Mouse (Mus musculus): ENCODE measurements around the gene Bmyc. TPM values are rescaled to one million over a fixed set of nuclear protein-coding genes. Genes with fewer than 3 reads are reported as not detected.
"Not testable (repeated sequence)": the region's sequence is repeated elsewhere in the genome, so short reads cannot be mapped to it uniquely, and the experiment has no call there.

Gene Bmyc
- total RNA-seq, 2 experiments from 2014 or later, result 13.7 to 17.1 TPM

GRCm38 (mm10) chr2:25733199-25733930 is 26.8 kb downstream of the Bmyc start:
- DNase-seq, result no peak

- DNase-seq, result not testable (repeated sequence)
These were observed 30.2 kb downstream of the Bmyc start, which contains the start of gene Obp2b for GRCm38 (mm10) chr2:25736709-25737108. TSS of gene Obp2b (plus strand) at chr2:25737009.

- no peak for DNase-seq
These were observed 35.1 kb downstream of the Bmyc start for GRCm38 (mm10) chr2:25741671-25742070.

- DNase-seq, result no peak
These were observed 47.7 kb downstream of the Bmyc start for GRCm38 (mm10) chr2:25754201-25754600.

Other genes starting within 250 kb of the Bmyc start
- gene Clic3, start 249.9 kb upstream of the Bmyc start, total RNA-seq (2021), result 1 to 10 TPM; 2.8 to 4.1 TPM
- gene Paxx, start 245.6 kb upstream of the Bmyc start, total RNA-seq (2021), result 10 to 100 TPM; 30.5 to 32.8 TPM
- 100 to 1,000 TPM; 117 to 137 TPM for gene Ptgds, start 236.7 kb upstream of the Bmyc start, total RNA-seq (2021)
- gene Lcn12, start 212.8 kb upstream of the Bmyc start, total RNA-seq (2021), result not detected
- 10 to 100 TPM; 93.6 to 98.6 TPM for gene Fbxw5, start 206.0 kb upstream of the Bmyc start, total RNA-seq (2021)
- gene C8g, start 205.0 kb upstream of the Bmyc start, total RNA-seq (2021), result under 1 TPM in 1 of 2 experiments, not detected in 1; 0.45 TPM
- gene Traf2, start 159.8 kb upstream of the Bmyc start, total RNA-seq (2021), result 10 to 100 TPM; 13.2 to 15.8 TPM
- gene Edf1, start 148.9 kb upstream of the Bmyc start, total RNA-seq (2021), result 100 to 1,000 TPM; 151 to 152 TPM
- gene Mamdc4, start 131.9 kb upstream of the Bmyc start, total RNA-seq (2021), result 1 to 10 TPM; 1.4 to 2.3 TPM
- 100 to 1,000 TPM; 100 to 101 TPM for gene Phpt1, start 131.5 kb upstream of the Bmyc start, total RNA-seq (2021)
- under 1 TPM; 0.14 to 0.41 TPM for gene Ajm1, start 125.0 kb upstream of the Bmyc start, total RNA-seq (2021)
- gene Rabl6, start 98.2 kb upstream of the Bmyc start, total RNA-seq (2021), result 10 to 100 TPM; 51.4 to 61.5 TPM
- not detected for gene Ccdc183, start 89.1 kb upstream of the Bmyc start, total RNA-seq (2021)
- 10 to 100 TPM; 22.2 to 24.0 TPM for gene Tmem141, start 84.7 kb upstream of the Bmyc start, total RNA-seq (2021)
- 1 to 10 TPM; 1.3 to 1.4 TPM for gene Fcna, start 78.7 kb upstream of the Bmyc start, total RNA-seq (2021)
- under 1 TPM; 0.72 to 0.74 TPM for gene Lcn8, start 53.6 kb upstream of the Bmyc start, total RNA-seq (2021)
- gene Lcn5, start 48.8 kb upstream of the Bmyc start, total RNA-seq (2021), result not detected
- gene Lcn6, start 30.0 kb upstream of the Bmyc start, total RNA-seq (2021), result not detected
- not detected for gene Lcn10, start 24.0 kb upstream of the Bmyc start, total RNA-seq (2021)
- gene Obp2a, start 6.7 kb upstream of the Bmyc start, total RNA-seq (2021), result not detected
- not detected for gene Obp2b, start 30.3 kb downstream of the Bmyc start, total RNA-seq (2021)
- gene Lcn3, start 58.8 kb downstream of the Bmyc start, total RNA-seq (2021), result not detected
- not detected for gene Lcn11, start 70.3 kb downstream of the Bmyc start, total RNA-seq (2021)
- not detected for gene Gm13539, start 75.5 kb downstream of the Bmyc start, total RNA-seq (2021)
- gene Glt6d1, start 109.1 kb downstream of the Bmyc start, total RNA-seq (2021), result not detected
- gene Lcn9, start 116.4 kb downstream of the Bmyc start, total RNA-seq (2021), result not detected
- not detected for gene Sohlh1, start 140.5 kb downstream of the Bmyc start, total RNA-seq (2021)
- under 1 TPM; 0.32 to 0.52 TPM for gene Kcnt1, start 157.0 kb downstream of the Bmyc start, total RNA-seq (2021)